Mouse (Mus musculus): Measurements from ENCODE around the gene Tmem231. TPM values are rescaled to one million over a fixed set of nuclear protein-coding genes. Genes with fewer than 3 reads are reported as not detected.
"Not testable (repeated sequence)": the region's sequence is repeated elsewhere in the genome, so short reads cannot be mapped to it uniquely, and the experiment has no call there.

Tmem231 gene
- polyA plus RNA-seq, 1 experiment from 2014 or later = 22.4 TPM

GRCm38 (mm10) chr8:111939516-111940142 lies 5.9 kb upstream of the Tmem231 start:
- Histone ChIP-seq H3K36me3 (ENCODE audit: control insufficient read depth, insufficient read depth, low read length) (peaks cover 4% of the 10 kb centered on the region), H3K4me2 (ENCODE audit: low read length) (peak overlapping the region; percentile 73), H3K9me3 (replicated peaks; ENCODE audit: control insufficient read depth, low read length, poor library complexity, severe bottlenecking) (no peaks in the 10 kb centered on the region), H3K4me1 (ENCODE audit: control insufficient read depth, insufficient read depth, low read length) (peaks cover 15% of the 10 kb centered on the region), H3K27ac (ENCODE audit: low read length) (peak overlapping the region; percentile 78; the same call in 1 of the 2 replicates), H3K4me3 (ENCODE audit: low read depth, low read length) (peak overlapping the region; percentile 99), H3K9ac (ENCODE audit: low read depth, low read length) (peak overlapping the region; percentile 53), H3K27me3 (ENCODE audit: control insufficient read depth, insufficient read depth, low read depth, low read length) (no peaks in the 10 kb centered on the region)
- 11% methylated on average over 10 of the region's 10 CpGs for WGBS
- peak; percentile 51 for ATAC-seq

- not testable (repeated sequence) for H3K4me3 ChIP-seq (ENCODE audit: low read depth, low read length); H3K27ac ChIP-seq (ENCODE audit: low read length); H3K36me3 ChIP-seq (ENCODE audit: control insufficient read depth, insufficient read depth, low read length); H3K9ac ChIP-seq (ENCODE audit: low read depth, low read length); H3K27me3 ChIP-seq (ENCODE audit: control insufficient read depth, insufficient read depth, low read depth, low read length); H3K9me3 ChIP-seq (replicated peaks; ENCODE audit: control insufficient read depth, low read length, poor library complexity, severe bottlenecking); ATAC-seq; H3K4me2 ChIP-seq (ENCODE audit: low read length)
- 85% methylated on average over 8 of the region's 9 CpGs for WGBS
- H3K4me1 ChIP-seq (ENCODE audit: control insufficient read depth, insufficient read depth, low read length) = peaks cover 15% of the 10 kb centered on the region
Measured at GRCm38 (mm10) chr8:111938076-111938985, 4.7 kb upstream of the Tmem231 start.

- WGBS = 72% methylated on average over 3 of the region's 3 CpGs
- no peak for ATAC-seq
- Histone ChIP-seq H3K4me3 (ENCODE audit: low read depth, low read length) (no peak overlapping the region), H3K27me3 (ENCODE audit: control insufficient read depth, insufficient read depth, low read depth, low read length) (no peaks in the 10 kb centered on the region), H3K9me3 (replicated peaks; ENCODE audit: control insufficient read depth, low read length, poor library complexity, severe bottlenecking) (no peaks in the 10 kb centered on the region), H3K27ac (ENCODE audit: low read length) (no peak overlapping the region), H3K4me1 (ENCODE audit: control insufficient read depth, insufficient read depth, low read length) (peaks cover 23% of the 10 kb centered on the region), H3K9ac (ENCODE audit: low read depth, low read length) (no peak overlapping the region), H3K4me2 (ENCODE audit: low read length) (no peak overlapping the region), H3K36me3 (ENCODE audit: control insufficient read depth, insufficient read depth, low read length) (no peaks in the 10 kb centered on the region)
Measured at GRCm38 (mm10) chr8:111937184-111937583, 3.5 kb upstream of the Tmem231 start.

- WGBS = 85% methylated on average over 2 of the region's 2 CpGs
- Histone ChIP-seq H3K27me3 (ENCODE audit: control insufficient read depth, insufficient read depth, low read depth, low read length) (no peaks in the 10 kb centered on the region), H3K27ac (ENCODE audit: low read length) (no peak overlapping the region), H3K4me1 (ENCODE audit: control insufficient read depth, insufficient read depth, low read length) (peaks cover 12% of the 10 kb centered on the region), H3K36me3 (ENCODE audit: control insufficient read depth, insufficient read depth, low read length) (no peaks in the 10 kb centered on the region), H3K4me3 (ENCODE audit: low read depth, low read length) (no peak overlapping the region), H3K9me3 (replicated peaks; ENCODE audit: control insufficient read depth, low read length, poor library complexity, severe bottlenecking) (no peaks in the 10 kb centered on the region), H3K9ac (ENCODE audit: low read depth, low read length) (no peak overlapping the region), H3K4me2 (ENCODE audit: low read length) (peak overlapping the region; percentile 24)
- ATAC-seq = no peak
Measured at GRCm38 (mm10) chr8:111934201-111934600, 520 bp upstream of the Tmem231 start.

- no peaks in the 10 kb centered on the region for H3K27me3 ChIP-seq (ENCODE audit: control insufficient read depth, insufficient read depth, low read depth, low read length)
- H3K9ac ChIP-seq (ENCODE audit: low read depth, low read length) = peak overlapping the region; percentile 84
- 33% methylated on average over 19 of the region's 19 CpGs for WGBS
- peaks cover 12% of the 10 kb centered on the region for H3K4me1 ChIP-seq (ENCODE audit: control insufficient read depth, insufficient read depth, low read length)
- H3K4me3 ChIP-seq (ENCODE audit: low read depth, low read length) = peak overlapping the region; percentile 78
- ATAC-seq = no peak
- peak overlapping the region; percentile 87 for H3K4me2 ChIP-seq (ENCODE audit: low read length)
- H3K36me3 ChIP-seq (ENCODE audit: control insufficient read depth, insufficient read depth, low read length) = no peaks in the 10 kb centered on the region
- H3K27ac ChIP-seq (ENCODE audit: low read length) = peak overlapping the region; percentile 94
- H3K9me3 ChIP-seq (replicated peaks; ENCODE audit: control insufficient read depth, low read length, poor library complexity, severe bottlenecking) = no peaks in the 10 kb centered on the region
Measured at GRCm38 (mm10) chr8:111932580-111933336, 923 bp downstream of the Tmem231 start.

- Histone ChIP-seq H3K4me2 (ENCODE audit: low read length) (no peak overlapping the region), H3K9ac (ENCODE audit: low read depth, low read length) (no peak overlapping the region), H3K36me3 (ENCODE audit: control insufficient read depth, insufficient read depth, low read length) (no peaks in the 10 kb centered on the region), H3K4me1 (ENCODE audit: control insufficient read depth, insufficient read depth, low read length) (peaks cover 12% of the 10 kb centered on the region), H3K9me3 (replicated peaks; ENCODE audit: control insufficient read depth, low read length, poor library complexity, severe bottlenecking) (no peaks in the 10 kb centered on the region), H3K27ac (ENCODE audit: low read length) (no peak overlapping the region), H3K4me3 (ENCODE audit: low read depth, low read length) (no peak overlapping the region), H3K27me3 (ENCODE audit: control insufficient read depth, insufficient read depth, low read depth, low read length) (no peaks in the 10 kb centered on the region)
- ATAC-seq = no peak
- 82% methylated on average over 16 of the region's 16 CpGs for WGBS
Measured at GRCm38 (mm10) chr8:111931721-111932120, 2.0 kb downstream of the Tmem231 start.

- Histone ChIP-seq H3K4me1 (ENCODE audit: control insufficient read depth, insufficient read depth, low read length) (peaks cover 12% of the 10 kb centered on the region), H3K27me3 (ENCODE audit: control insufficient read depth, insufficient read depth, low read depth, low read length) (no peaks in the 10 kb centered on the region), H3K36me3 (ENCODE audit: control insufficient read depth, insufficient read depth, low read length) (no peaks in the 10 kb centered on the region), H3K4me2 (ENCODE audit: low read length) (no peak overlapping the region), H3K9me3 (replicated peaks; ENCODE audit: control insufficient read depth, low read length, poor library complexity, severe bottlenecking) (no peaks in the 10 kb centered on the region), H3K9ac (ENCODE audit: low read depth, low read length) (no peak overlapping the region), H3K27ac (ENCODE audit: low read length) (no peak overlapping the region), H3K4me3 (ENCODE audit: low read depth, low read length) (no peak overlapping the region)
- 69% methylated on average over 8 of the region's 8 CpGs for WGBS
- ATAC-seq = no peak
Measured at GRCm38 (mm10) chr8:111929648-111930344, 3.9 kb downstream of the Tmem231 start.

GRCm38 (mm10) chr8:111924976-111925375 lies 8.7 kb downstream of the Tmem231 start:
- no peak overlapping the region for H3K9ac ChIP-seq (ENCODE audit: low read depth, low read length)
- no peak overlapping the region for H3K27ac ChIP-seq (ENCODE audit: low read length)
- H3K9me3 ChIP-seq (replicated peaks; ENCODE audit: control insufficient read depth, low read length, poor library complexity, severe bottlenecking) = no peaks in the 10 kb centered on the region
- ATAC-seq = no peak
- H3K4me2 ChIP-seq (ENCODE audit: low read length) = no peak overlapping the region
- H3K4me3 ChIP-seq (ENCODE audit: low read depth, low read length) = no peak overlapping the region
- 86% methylated on average over 7 of the region's 7 CpGs for WGBS
- H3K4me1 ChIP-seq (ENCODE audit: control insufficient read depth, insufficient read depth, low read length) = no peaks in the 10 kb centered on the region
- H3K36me3 ChIP-seq (ENCODE audit: control insufficient read depth, insufficient read depth, low read length) = no peaks in the 10 kb centered on the region
- no peaks in the 10 kb centered on the region for H3K27me3 ChIP-seq (ENCODE audit: control insufficient read depth, insufficient read depth, low read depth, low read length)

Data from midbrain, embryonic 16.5 days (tissue).